ENCODE assay signal across 34 mouse cellular contexts in genomic region chr5:76591885-76592284, GRCm38 (mm10). TPM values are rescaled to one million over a fixed set of nuclear protein-coding genes. Genes with fewer than 3 reads are reported as not detected.
DNase-seq lines count a peak whose midpoint lies in the region; ATAC-seq and TF ChIP-seq lines count a peak whose summit lies in the region.
"Had no signal": no experiment of that assay in that cellular context is flagged by ENCODE, and none has a peak within 500 bp of the region (broad histone marks: within the 10 kb centered on the region; RNA-seq: fewer than 3 reads in every experiment).

No protein-coding gene starts in this region.

- no peak for DNase-seq in embryonic facial prominence, embryonic 10.5 days (ENCODE audit: low spot score)
- no peak for DNase-seq in midbrain, postnatal 0 days (ENCODE audit: low spot score)
- DNase-seq in WW6 (ENCODE audit: low read depth, low spot score), result peak; percentile 9
- DNase-seq in liver, result no peak
- no peak for DNase-seq in natural killer cell, adult 2 months (ENCODE audit: low spot score in 2 of 2)
- DNase-seq: adrenal gland, adult 2 months; adrenal gland, postnatal 36 days; cerebellum, adult 8-10 months; cerebellum, postnatal 25 days; gastrocnemius, postnatal 10 days; heart, postnatal 14 days; kidney, adult 18-20 months; liver, postnatal 0 days; lung, postnatal 4 days; retina, postnatal 1 day; right cerebral cortex, postnatal 14 days; thymus, postnatal 25 days had no signal

- no peak overlapping the region for H3K4me3 ChIP-seq in embryonic facial prominence, embryonic 13.5 days
- no peak overlapping the region for H3K4me3 ChIP-seq in embryonic facial prominence, embryonic 10.5 days
- no peak overlapping the region for H3K4me3 ChIP-seq in midbrain, postnatal 0 days (ENCODE audit: low read depth, low read length)
- no peak overlapping the region for H3K4me3 ChIP-seq in midbrain, embryonic 13.5 days (replicated peaks)
- H3K4me3 ChIP-seq: forebrain, embryonic 10.5 days; forebrain, embryonic 15.5 days; hindbrain, embryonic 10.5 days; hindbrain, embryonic 15.5 days; kidney, embryonic 15.5 days; limb, embryonic 13.5 days; liver, embryonic 12.5 days; megakaryocyte, embryonic 14.5 days; midbrain, embryonic 12.5 days; neural tube, embryonic 15.5 days; stomach, embryonic 15.5 days had no signal

- peaks cover 4% of the 10 kb centered on the region; the same call in 1 of the 2 replicates for H3K4me1 ChIP-seq in embryonic facial prominence, embryonic 13.5 days
- peaks cover 10% of the 10 kb centered on the region for H3K4me1 ChIP-seq in embryonic facial prominence, embryonic 10.5 days
- H3K4me1 ChIP-seq in midbrain, postnatal 0 days (ENCODE audit: insufficient read depth, low read length), result no peaks in the 10 kb centered on the region
- H3K4me1 ChIP-seq in midbrain, embryonic 13.5 days (replicated peaks), result peaks cover 17% of the 10 kb centered on the region
- H3K4me1 ChIP-seq: stomach, embryonic 15.5 days had no signal

- H3K4me2 ChIP-seq in embryonic facial prominence, embryonic 13.5 days, result no peak overlapping the region
- no peak overlapping the region for H3K4me2 ChIP-seq in midbrain, postnatal 0 days (ENCODE audit: low read depth, low read length, poor library complexity, severe bottlenecking)
- no peak overlapping the region for H3K4me2 ChIP-seq in midbrain, embryonic 13.5 days (replicated peaks)
- H3K4me2 ChIP-seq: forebrain, embryonic 15.5 days; hindbrain, embryonic 15.5 days; kidney, embryonic 15.5 days; limb, embryonic 13.5 days; liver, embryonic 12.5 days; midbrain, embryonic 12.5 days; neural tube, embryonic 15.5 days; stomach, embryonic 15.5 days had no signal

- no peak overlapping the region for H3K9ac ChIP-seq in embryonic facial prominence, embryonic 13.5 days
- no peak overlapping the region for H3K9ac ChIP-seq in midbrain, postnatal 0 days (replicated peaks; ENCODE audit: low read length, poor library complexity, severe bottlenecking)
- H3K9ac ChIP-seq in midbrain, embryonic 13.5 days (replicated peaks), result no peak overlapping the region
- H3K9ac ChIP-seq: forebrain, embryonic 15.5 days; hindbrain, embryonic 15.5 days; kidney, embryonic 15.5 days; limb, embryonic 13.5 days; liver, embryonic 12.5 days; liver, postnatal 0 days; midbrain, embryonic 12.5 days; neural tube, embryonic 15.5 days; stomach, embryonic 15.5 days had no signal

- 0 out of 2 replicates have a peak overlapping the region, but pooled peaks have one; percentile 7 for H3K27ac ChIP-seq in embryonic facial prominence, embryonic 13.5 days
- no peak overlapping the region for H3K27ac ChIP-seq in embryonic facial prominence, embryonic 10.5 days (replicated peaks)
- no peak overlapping the region for H3K27ac ChIP-seq in midbrain, postnatal 0 days (ENCODE audit: low read depth, low read length)
- no peak overlapping the region for H3K27ac ChIP-seq in midbrain, embryonic 13.5 days
- H3K27ac ChIP-seq: forebrain, embryonic 10.5 days; forebrain, embryonic 15.5 days; hindbrain, embryonic 10.5 days; hindbrain, embryonic 15.5 days; kidney, embryonic 15.5 days; limb, embryonic 13.5 days; liver, embryonic 12.5 days; midbrain, embryonic 12.5 days; neural tube, embryonic 15.5 days; stomach, embryonic 15.5 days had no signal

- H3K27me3 ChIP-seq in embryonic facial prominence, embryonic 13.5 days, result no peaks in the 10 kb centered on the region
- no peaks in the 10 kb centered on the region for H3K27me3 ChIP-seq in embryonic facial prominence, embryonic 10.5 days (replicated peaks; ENCODE audit: low read depth, poor library complexity, severe bottlenecking)
- no peaks in the 10 kb centered on the region for H3K27me3 ChIP-seq in midbrain, postnatal 0 days (ENCODE audit: insufficient read depth, low read length)
- H3K27me3 ChIP-seq in midbrain, embryonic 13.5 days, result no peaks in the 10 kb centered on the region
- H3K27me3 ChIP-seq: forebrain, embryonic 15.5 days; hindbrain, embryonic 15.5 days; kidney, embryonic 15.5 days; limb, embryonic 13.5 days; liver, embryonic 12.5 days; megakaryocyte, embryonic 14.5 days; midbrain, embryonic 12.5 days; neural tube, embryonic 15.5 days; stomach, embryonic 15.5 days had no signal

- H3K9me3 ChIP-seq in embryonic facial prominence, embryonic 13.5 days, result no peaks in the 10 kb centered on the region
- no peaks in the 10 kb centered on the region for H3K9me3 ChIP-seq in embryonic facial prominence, embryonic 10.5 days
- H3K9me3 ChIP-seq in midbrain, postnatal 0 days (ENCODE audit: low read length), result no peaks in the 10 kb centered on the region
- H3K9me3 ChIP-seq in midbrain, embryonic 13.5 days, result no peaks in the 10 kb centered on the region
- H3K9me3 ChIP-seq: forebrain, embryonic 10.5 days; forebrain, embryonic 15.5 days; hindbrain, embryonic 10.5 days; hindbrain, embryonic 15.5 days; kidney, embryonic 15.5 days; limb, embryonic 13.5 days; liver, embryonic 12.5 days; midbrain, embryonic 12.5 days; neural tube, embryonic 15.5 days; stomach, embryonic 15.5 days had no signal

- TF ChIP-seq CTCF in midbrain, postnatal 0 days (IDR thresholded peaks at IDR 0.05), result peak; percentile 17; the same call in 1 of the 2 replicates

- H3K36me3 ChIP-seq in embryonic facial prominence, embryonic 13.5 days, result peaks cover 50% of the 10 kb centered on the region
- H3K36me3 ChIP-seq in embryonic facial prominence, embryonic 10.5 days (replicated peaks), result peaks cover 54% of the 10 kb centered on the region
- H3K36me3 ChIP-seq in midbrain, postnatal 0 days (ENCODE audit: insufficient read depth, low read length), result peaks cover 22% of the 10 kb centered on the region
- H3K36me3 ChIP-seq in midbrain, embryonic 13.5 days, result peaks cover 40% of the 10 kb centered on the region

- ATAC-seq in embryonic facial prominence, embryonic 13.5 days (ENCODE audit: insufficient number of reproducible peaks, insufficient read depth, low FRiP score, low TSS enrichment, low read depth), result no peak
- ATAC-seq in midbrain, postnatal 0 days (ENCODE audit: low FRiP score), result no peak
- ATAC-seq in midbrain, embryonic 13.5 days, result no peak
- no peak for ATAC-seq in erythroid progenitor cell, adult 5-6 weeks (replicated peaks; ENCODE audit: low FRiP score, poor library complexity, severe bottlenecking)
- ATAC-seq: activated CD4-positive, CD25-positive, alpha-beta regulatory T cell, adult 4 months; forebrain, embryonic 15.5 days; inflammation-experienced regulatory T-cells, adult 6 months; liver, embryonic 12.5 days; liver, postnatal 0 days; lung, postnatal 0 days had no signal

- 54% methylated on average over 9 of the region's 9 CpGs for WGBS in embryonic facial prominence, embryonic 13.5 days
- 53% methylated on average over 9 of the region's 9 CpGs for WGBS in embryonic facial prominence, embryonic 10.5 days
- 55% methylated on average over 9 of the region's 9 CpGs for WGBS in midbrain, postnatal 0 days
- 59% methylated on average over 9 of the region's 9 CpGs for WGBS in midbrain, embryonic 13.5 days

RNA-seq across cellular contexts. Expression of gene Cep135, which starts 3.4 kb away (rescaled TPM):
- polyA plus RNA-seq in embryonic facial prominence, embryonic 13.5 days (2015; fragmentation: Nextera tagmentation; extraction: Ambion mirVana), result 10.1 and 10.9 TPM in 2 replicates
- polyA plus RNA-seq in embryonic facial prominence, embryonic 10.5 days (2016; fragmentation: Nextera tagmentation; extraction: Ambion mirVana), result 10.3 and 12.1 TPM in 2 replicates
- 4.0 and 4.9 TPM in 2 replicates for total RNA-seq in midbrain, postnatal 0 days (2014; rRNA removed)
- polyA plus RNA-seq in midbrain, postnatal 0 days (2015; fragmentation: Nextera tagmentation; extraction: Ambion mirVana), result 2.1 and 2.5 TPM in 2 replicates
- polyA plus RNA-seq in midbrain, embryonic 13.5 days (2015; fragmentation: Nextera tagmentation; extraction: Ambion mirVana), result 4.4 and 4.6 TPM in 2 replicates
- 39.3 and 59.1 TPM in 2 replicates for total RNA-seq in erythroid progenitor cell, adult 5-6 weeks (2015; ENCODE audit: low replicate concordance)
- 81.6 and 82.6 TPM in 2 replicates for total RNA-seq in erythroid progenitor cell, adult 5-6 weeks (2017; ENCODE audit: low replicate concordance)
